Comparison of ENCODE assay signal across 8 mouse cellular contexts in the genomic region with DNA sequence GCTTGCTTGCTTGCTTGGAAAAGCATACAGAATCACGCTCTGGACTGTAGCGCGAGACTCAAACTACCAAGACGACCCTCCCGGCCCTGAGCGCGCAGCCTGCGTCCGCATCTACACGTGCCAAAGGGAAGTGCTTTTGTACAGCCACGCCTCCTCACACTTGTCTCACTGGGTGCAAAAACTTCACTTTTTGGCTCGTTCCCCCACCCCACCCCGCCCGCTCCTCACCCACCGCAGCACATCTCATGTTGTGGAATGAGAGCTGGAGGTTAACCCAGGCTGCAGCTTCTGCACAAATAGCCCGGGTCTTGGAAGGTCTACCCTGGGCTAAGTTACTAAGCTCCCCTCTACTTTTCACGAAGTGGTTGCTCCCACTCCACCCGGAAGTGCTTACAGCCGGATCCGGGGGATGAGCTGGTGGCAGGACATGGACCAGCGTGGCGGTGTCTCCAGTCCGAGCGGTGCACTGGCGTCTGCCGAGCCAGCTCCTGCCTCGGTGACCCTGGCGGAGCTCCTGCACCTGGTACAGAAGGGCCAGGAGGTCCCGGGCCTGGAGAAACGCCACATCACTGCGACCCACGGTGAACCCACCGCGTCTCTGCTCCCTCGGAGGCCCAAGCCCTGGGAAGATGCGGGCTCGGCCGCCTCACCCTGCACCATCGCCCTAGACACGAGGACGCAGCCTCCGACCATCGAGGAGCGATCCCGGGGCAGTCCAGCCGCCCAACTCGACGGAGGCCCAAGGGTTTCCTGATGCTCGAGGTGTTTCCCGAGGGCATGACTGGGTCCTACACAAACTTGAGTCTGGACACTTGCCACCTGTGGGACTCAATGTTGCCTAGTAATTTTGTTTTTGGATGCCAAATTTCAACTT. TPM values are rescaled to one million over a fixed set of nuclear protein-coding genes. Genes with fewer than 3 reads are reported as not detected.
DNase-seq lines count a peak whose midpoint lies in the region; ATAC-seq lines count a peak whose summit lies in the region.

TSS of gene 2310039H08Rik (plus strand) at position 232 of the 874 bp plus-strand sequence.

- H3K9me3 ChIP-seq in hindbrain, embryonic 13.5 days: no peaks in the 10 kb centered on the region

- WGBS in hindbrain, embryonic 13.5 days: under 1% methylated on average over 50 of the region's 50 CpGs

- H3K4me3 ChIP-seq in hindbrain, embryonic 13.5 days: peak within 1 kb of the TSS; percentile 83

- peak; percentile 91 for DNase-seq in Muller cell, postnatal 12 days (ENCODE audit: inconsistent ontology term)
- peak; percentile 89 to 90 for DNase-seq in cerebellum, postnatal 10 days
- DNase-seq in frontal cortex, postnatal 14 days (ENCODE audit: low spot score in 2 of 2): peak; percentile 73 to 77
- peak; percentile 67 to 83 for DNase-seq in layer of hippocampus, postnatal 25 days (ENCODE audit: extremely low spot score in 1 of 2, low spot score in 1 of 2)
- peak; percentile 88 for DNase-seq in lung, postnatal 25 days (ENCODE audit: low spot score)
- DNase-seq in retina, embryonic 14.5 days (ENCODE audit: low spot score): peak; percentile 90
- DNase-seq in thymus, postnatal 4 days: peak; percentile 84

- peak within 1 kb of the TSS; percentile 85 for H3K9ac ChIP-seq in hindbrain, embryonic 13.5 days

- H3K36me3 ChIP-seq in hindbrain, embryonic 13.5 days: peaks cover 36% of the 10 kb centered on the region

- peak within 1 kb of the TSS; percentile 80 for H3K27ac ChIP-seq in hindbrain, embryonic 13.5 days

- ATAC-seq in hindbrain, embryonic 13.5 days (ENCODE audit: low FRiP score): peak; percentile 92

- H3K4me2 ChIP-seq in hindbrain, embryonic 13.5 days: peak within 1 kb of the TSS; percentile 95

- H3K27me3 ChIP-seq in hindbrain, embryonic 13.5 days: no peaks in the 10 kb centered on the region

- peaks cover 20% of the 10 kb centered on the region for H3K4me1 ChIP-seq in hindbrain, embryonic 13.5 days (replicated peaks)

RNA-seq across cellular contexts. Expression of gene 2310039H08Rik, which starts in this region (rescaled TPM):
- polyA plus RNA-seq in hindbrain, embryonic 13.5 days (2015; fragmentation: Nextera tagmentation; extraction: Ambion mirVana): 49.4 and 58.4 TPM in 2 replicates
- 10 to 100 TPM in 1 of 2 experiments, 1 to 10 TPM in 1; 7.5 to 10.5 TPM for total RNA-seq in layer of hippocampus, postnatal 25 days (2021)

Comparison
In these comparisons a context has a peak if more than half of its experiments do, and no peak if none do; other contexts are left out.
1. Peak in every context shown above with its lines: DNase-seq, ATAC-seq, H3K4me3 ChIP-seq and H3K27ac ChIP-seq.